ENCODE assay signal across 9 mouse cellular contexts in the genomic region with DNA sequence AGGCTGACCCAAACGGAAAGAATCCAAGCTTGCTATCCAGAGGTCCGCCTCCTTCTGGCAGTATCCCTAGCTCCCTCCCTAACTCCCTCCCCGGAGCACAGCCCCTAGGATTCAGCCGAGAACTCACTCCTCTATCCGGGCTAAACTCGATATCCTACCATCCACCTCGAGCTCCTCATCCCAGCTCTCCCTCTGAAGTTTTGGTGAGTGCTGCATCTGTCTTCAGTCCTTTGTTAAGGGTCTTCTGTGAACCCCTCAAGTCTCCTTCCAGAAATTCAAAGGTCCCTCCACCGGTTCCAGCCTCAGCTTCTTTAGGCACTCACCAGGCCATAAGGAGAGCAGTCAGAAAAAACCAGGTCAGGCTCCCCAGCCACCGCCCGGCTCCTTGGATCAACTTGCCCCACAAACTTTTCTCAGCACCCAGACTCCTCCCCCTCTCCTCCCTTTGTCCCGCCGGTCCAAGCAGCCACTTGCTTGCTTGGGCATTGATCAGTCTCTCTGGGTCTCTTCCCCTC. TPM values are rescaled to one million over a fixed set of nuclear protein-coding genes. Genes with fewer than 3 reads are reported as not detected.
DNase-seq lines count a peak whose midpoint lies in the region; ATAC-seq and TF ChIP-seq lines count a peak whose summit lies in the region.
"Had no signal": no experiment of that assay in that cellular context is flagged by ENCODE, and none has a peak within 500 bp of the region (broad histone marks: within the 10 kb centered on the region; RNA-seq: fewer than 3 reads in every experiment).

A gene (minus strand): TSS at position 432 of the 515 bp plus-strand sequence.

- 2% methylated on average over 12 of the region's 12 CpGs for WGBS in forebrain, embryonic 12.5 days
- 3% methylated on average over 12 of the region's 12 CpGs for WGBS in hindbrain, embryonic 15.5 days
- 7% methylated on average over 12 of the region's 12 CpGs for WGBS in olfactory bulb, adult 2 months

- peak within 1 kb of the TSS; percentile 14 for H3K4me3 ChIP-seq in left cerebral cortex, adult 2 months
- peak within 1 kb of the TSS; percentile 20 for H3K4me3 ChIP-seq in forebrain, embryonic 12.5 days (replicated peaks)
- peak within 1 kb of the TSS; percentile 4 for H3K4me3 ChIP-seq in hindbrain, embryonic 15.5 days
- H3K4me3 ChIP-seq in olfactory bulb, adult 2 months (ENCODE audit: insufficient read depth, low read depth, low read length) = 0 out of 2 replicates have a peak within 1 kb of the TSS, but pooled peaks have one; percentile 12
- H3K4me3 ChIP-seq: liver, embryonic 15.5 days had no signal

- peaks cover 28% of the 10 kb centered on the region for H3K36me3 ChIP-seq in forebrain, embryonic 12.5 days (replicated peaks)
- H3K36me3 ChIP-seq in hindbrain, embryonic 15.5 days = peaks cover 7% of the 10 kb centered on the region
- H3K36me3 ChIP-seq: liver, embryonic 15.5 days had no signal

- intact Hi-C loops in left cerebral cortex, adult 2 months (cut with DNase I) = no loop called here
- intact Hi-C loops in left cerebral cortex, postnatal 4 days (cut with DNase I) = no loop called here

- H3K4me1 ChIP-seq in forebrain, embryonic 12.5 days = peaks cover 52% of the 10 kb centered on the region
- peaks cover 39% of the 10 kb centered on the region for H3K4me1 ChIP-seq in hindbrain, embryonic 15.5 days (replicated peaks)
- H3K4me1 ChIP-seq in olfactory bulb, adult 2 months (ENCODE audit: control insufficient read depth, insufficient read depth, low read length) = peaks cover 9% of the 10 kb centered on the region

- H3K27me3 ChIP-seq in forebrain, embryonic 12.5 days = peaks cover 26% of the 10 kb centered on the region
- H3K27me3 ChIP-seq in hindbrain, embryonic 15.5 days = no peaks in the 10 kb centered on the region

- 0 out of 2 replicates have a peak, but pooled peaks have one; percentile 18 for ATAC-seq in forebrain, embryonic 12.5 days (ENCODE audit: low FRiP score)
- no peak for ATAC-seq in hindbrain, embryonic 15.5 days (ENCODE audit: low FRiP score, low read depth)

- H3K9me3 ChIP-seq in forebrain, embryonic 12.5 days = no peaks in the 10 kb centered on the region
- no peaks in the 10 kb centered on the region for H3K9me3 ChIP-seq in hindbrain, embryonic 15.5 days
- H3K9me3 ChIP-seq: liver, embryonic 15.5 days had no signal

- TF ChIP-seq CTCF in left cerebral cortex, adult 2 months (IDR thresholded peaks at IDR 0.05) = no peak
- no peak for TF ChIP-seq CTCF in olfactory bulb, adult 2 months (IDR thresholded peaks at IDR 0.05; ENCODE audit: insufficient read depth, low read depth, low read length)

- H3K4me2 ChIP-seq in forebrain, embryonic 12.5 days = peak within 1 kb of the TSS; percentile 39
- H3K4me2 ChIP-seq in hindbrain, embryonic 15.5 days = peak within 1 kb of the TSS; percentile 22
- H3K4me2 ChIP-seq: liver, embryonic 15.5 days had no signal

- DNase-seq in left cerebral cortex, adult 2 months (ENCODE audit: extremely low spot score in 1 of 2, low spot score in 2 of 2) = no peak
- no peak for DNase-seq in left cerebral cortex, adult 18-20 months (ENCODE audit: low spot score in 2 of 2)
- no peak for DNase-seq in cerebellum, postnatal 36 days
- no peak for DNase-seq in right cerebral cortex, adult 2 months (ENCODE audit: low spot score in 2 of 2)
- DNase-seq in left cerebral cortex, postnatal 4 days = no peak

- no peak for TF ChIP-seq POLR2A in olfactory bulb, adult 2 months (IDR thresholded peaks at IDR 0.05; ENCODE audit: insufficient read depth, low read depth, low read length)

- peak within 1 kb of the TSS; percentile 1; the same call in 1 of the 2 replicates for H3K27ac ChIP-seq in left cerebral cortex, adult 2 months
- H3K27ac ChIP-seq in forebrain, embryonic 12.5 days = no peak within 1 kb of the TSS
- no peak within 1 kb of the TSS for H3K27ac ChIP-seq in hindbrain, embryonic 15.5 days (replicated peaks)
- H3K27ac ChIP-seq in olfactory bulb, adult 2 months (ENCODE audit: insufficient read depth, low read depth, low read length) = no peak within 1 kb of the TSS; the same call in 1 of the 2 replicates
- H3K27ac ChIP-seq: liver, embryonic 15.5 days had no signal

- 0 out of 2 replicates have a peak within 1 kb of the TSS, but pooled peaks have one; percentile 33 for H3K9ac ChIP-seq in forebrain, embryonic 12.5 days
- H3K9ac ChIP-seq in hindbrain, embryonic 15.5 days = no peak within 1 kb of the TSS
- H3K9ac ChIP-seq: liver, embryonic 15.5 days had no signal

RNA-seq across cellular contexts. Expression of the gene that starts here (rescaled TPM):
- 1 to 10 TPM; 3.2 to 3.3 TPM for total RNA-seq in left cerebral cortex, adult 2 months (2021)
- 1 to 10 TPM; 2.5 to 3.5 TPM for total RNA-seq in left cerebral cortex, adult 18-20 months (2021)
- polyA plus RNA-seq in forebrain, embryonic 12.5 days (2016; fragmentation: Nextera tagmentation; extraction: Ambion mirVana) = 3.3 and 3.9 TPM in 2 replicates
- polyA plus RNA-seq in hindbrain, embryonic 15.5 days (2015; fragmentation: Nextera tagmentation; extraction: Ambion mirVana) = 2.2 and 2.6 TPM in 2 replicates
- polyA plus RNA-seq in olfactory bulb, adult 2 months (2012; ENCODE audit: insufficient read depth, insufficient read length, low replicate concordance, missing spikeins) = not detected in 2 replicates
- total RNA-seq in left cerebral cortex, postnatal 4 days (2021) = 1 to 10 TPM in 1 of 2 experiments, under 1 TPM in 1; 0.86 to 1.6 TPM
